Mouse (Mus musculus): ENCODE data around the gene Tap1. TPM values are rescaled to one million over a fixed set of nuclear protein-coding genes. Genes with fewer than 3 reads are reported as not detected.

Tap1 gene
- total RNA-seq, 2 experiments from 2014 or later, result 1.7 to 2.6 TPM

DNA sequence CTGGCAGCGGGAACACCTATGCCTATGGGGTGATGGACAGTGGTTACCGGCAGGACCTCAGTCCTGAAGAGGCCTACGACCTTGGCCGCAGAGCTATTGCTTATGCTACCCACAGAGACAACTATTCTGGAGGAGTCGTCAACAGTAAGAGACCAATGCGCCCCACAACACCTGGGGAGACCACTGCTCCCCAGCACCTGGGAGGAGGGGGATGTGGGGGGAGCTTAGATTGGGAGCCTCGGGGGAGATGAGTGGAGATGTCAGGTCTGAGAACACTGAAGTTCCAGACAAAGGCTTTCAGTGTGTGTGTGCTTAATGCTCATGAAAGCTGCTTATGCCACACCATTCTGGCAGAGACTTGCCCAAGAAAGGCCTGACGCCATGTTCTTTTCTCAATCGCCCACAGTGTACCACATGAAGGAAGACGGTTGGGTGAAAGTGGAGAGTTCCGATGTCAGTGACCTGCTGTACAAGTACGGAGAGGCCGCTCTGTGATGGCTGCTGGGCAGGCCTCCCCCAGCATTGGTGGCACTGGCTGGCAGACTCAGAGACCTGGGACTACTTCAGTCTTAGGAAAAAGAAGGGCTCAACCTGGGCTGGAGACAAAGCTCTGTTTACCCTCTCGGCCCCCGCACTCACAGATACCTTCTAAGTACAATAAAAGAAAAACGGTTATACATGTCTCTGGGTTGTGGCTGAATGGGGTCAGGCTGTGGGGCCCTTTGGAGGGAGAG lies 13.6 kb downstream of the Tap1 start:
- intact Hi-C loops (cut with DNase I; ENCODE audit: low total_unique reads), result no loop called here
- DNase-seq, result no peak

DNA sequence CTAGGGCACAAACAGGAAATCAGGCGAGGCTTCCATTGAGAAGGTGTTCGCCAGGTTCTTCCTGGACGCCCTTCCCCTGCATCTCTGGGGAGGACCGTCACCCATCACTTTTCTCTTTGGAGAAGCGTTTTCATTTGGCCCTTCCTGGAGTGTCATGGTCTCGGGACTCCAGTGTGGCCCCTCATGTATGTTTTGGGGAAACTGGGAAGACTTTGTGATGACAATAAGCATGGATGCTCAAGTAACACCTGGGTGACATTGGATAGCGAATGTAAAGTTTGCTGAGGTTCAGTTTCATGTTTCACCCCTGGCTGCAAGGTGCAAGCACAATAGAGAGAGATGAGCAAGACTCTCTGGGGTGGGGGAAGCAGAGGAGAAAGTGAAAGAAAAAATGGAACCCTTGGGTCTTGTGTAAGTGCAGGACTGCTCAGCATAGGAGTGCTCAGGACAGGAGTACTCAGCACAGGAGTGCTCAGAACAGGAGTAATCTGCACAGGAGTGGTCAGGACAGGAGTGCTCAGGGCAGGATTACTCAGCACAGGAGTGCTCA lies 14.2 kb downstream of the Tap1 start:
- intact Hi-C loops (cut with DNase I; ENCODE audit: low total_unique reads), result no loop called here
- no peak for DNase-seq

DNA sequence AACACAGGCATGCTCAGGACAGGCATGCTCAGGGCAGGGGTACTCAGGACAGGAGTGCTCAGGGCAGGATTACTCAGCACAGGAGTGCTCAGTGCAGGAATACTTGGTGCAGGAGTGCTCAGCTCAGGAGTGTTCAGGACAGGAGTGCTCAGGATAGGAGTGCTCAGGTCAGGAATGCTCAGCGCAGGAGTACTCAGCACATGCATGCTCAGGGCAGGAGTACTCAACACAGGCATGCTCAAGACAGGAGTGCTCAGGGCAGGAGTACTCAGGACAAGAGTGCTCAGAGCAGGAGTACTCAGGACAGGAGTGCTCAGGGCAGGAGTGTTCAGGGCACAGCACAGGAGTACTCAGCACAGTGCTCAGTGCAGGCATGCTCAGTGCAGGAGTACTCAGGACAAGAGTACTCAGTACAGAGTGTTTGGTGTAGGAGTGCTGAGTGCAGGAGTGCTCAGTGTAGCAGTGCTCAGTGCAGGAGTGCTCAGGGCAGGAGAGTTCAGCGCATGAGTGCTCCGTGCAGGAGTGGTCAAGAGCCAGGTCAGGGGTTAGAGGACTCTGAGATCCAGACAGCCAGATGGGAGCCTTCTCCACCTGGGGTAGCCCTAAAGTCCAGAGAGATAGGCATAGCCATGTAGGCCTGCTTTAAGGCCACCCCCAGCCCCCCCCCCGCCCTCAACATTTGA lies 15.5 kb downstream of the Tap1 start:
- intact Hi-C loops (cut with DNase I; ENCODE audit: low total_unique reads), result no loop called here
- no peak for DNase-seq

DNA sequence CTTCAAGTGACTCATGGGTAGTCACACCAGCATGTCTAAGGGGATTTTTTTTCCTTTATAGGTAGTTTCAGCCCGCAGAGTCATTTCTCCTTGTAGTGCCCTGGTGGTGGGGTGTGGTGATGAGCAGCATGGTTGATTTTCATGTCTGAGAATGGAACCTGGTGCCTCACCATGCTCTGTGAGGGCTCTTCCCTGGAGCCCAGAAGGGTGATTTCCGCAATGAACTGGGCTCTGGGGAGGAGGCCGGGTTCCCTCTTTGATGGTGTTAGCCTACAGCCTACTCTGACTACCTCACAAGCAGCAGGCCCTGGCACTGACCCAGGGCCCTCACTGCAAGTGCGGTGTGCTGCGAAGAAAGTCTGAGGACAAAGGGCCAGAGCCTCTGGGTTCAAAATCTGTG lies 16.1 kb downstream of the Tap1 start, which contains the start of gene Tap2:
Tap2 (plus strand) TSS at position 84 of the 400 bp plus-strand sequence.
- intact Hi-C loops (cut with DNase I; ENCODE audit: low total_unique reads), result no loop called here
- DNase-seq, result no peak

DNA sequence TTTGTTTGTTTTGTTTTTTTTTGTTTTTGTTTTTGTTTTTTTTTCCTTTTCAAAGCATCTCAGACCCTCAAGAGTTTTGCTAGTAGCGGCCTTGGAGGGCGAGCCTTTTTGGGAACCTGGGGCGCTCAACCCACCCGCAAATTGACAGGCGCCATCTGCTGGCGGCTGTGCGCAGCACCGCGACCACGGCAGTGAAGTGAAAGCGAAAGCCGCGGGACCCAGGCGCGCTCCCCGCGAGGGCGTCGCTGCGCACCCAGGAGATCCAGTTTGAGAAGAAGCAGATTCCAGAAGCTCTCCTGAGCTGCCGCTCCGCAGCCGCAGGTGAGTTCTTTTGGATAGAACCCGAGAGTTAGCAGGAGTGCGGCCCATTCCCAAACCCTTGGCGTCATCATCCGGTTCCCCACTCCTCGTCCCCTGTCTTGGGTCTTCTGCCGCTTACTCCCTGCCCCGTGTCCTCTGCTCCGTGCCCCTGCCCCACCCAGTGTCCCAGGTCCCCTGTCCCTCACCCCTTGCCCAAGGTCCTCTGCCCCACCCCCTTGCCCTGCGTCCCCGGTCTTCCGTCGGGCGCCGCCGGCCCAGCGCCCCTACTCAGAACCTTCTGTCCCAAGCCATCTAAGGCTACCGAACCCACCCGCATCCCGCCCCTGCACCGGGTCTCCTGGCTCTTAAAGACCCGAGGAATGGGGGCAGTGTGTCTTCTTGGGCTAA lies 17.1 kb downstream of the Tap1 start:
- intact Hi-C loops (cut with DNase I; ENCODE audit: low total_unique reads), result no loop called here
- DNase-seq, result peak; percentile 88

DNA sequence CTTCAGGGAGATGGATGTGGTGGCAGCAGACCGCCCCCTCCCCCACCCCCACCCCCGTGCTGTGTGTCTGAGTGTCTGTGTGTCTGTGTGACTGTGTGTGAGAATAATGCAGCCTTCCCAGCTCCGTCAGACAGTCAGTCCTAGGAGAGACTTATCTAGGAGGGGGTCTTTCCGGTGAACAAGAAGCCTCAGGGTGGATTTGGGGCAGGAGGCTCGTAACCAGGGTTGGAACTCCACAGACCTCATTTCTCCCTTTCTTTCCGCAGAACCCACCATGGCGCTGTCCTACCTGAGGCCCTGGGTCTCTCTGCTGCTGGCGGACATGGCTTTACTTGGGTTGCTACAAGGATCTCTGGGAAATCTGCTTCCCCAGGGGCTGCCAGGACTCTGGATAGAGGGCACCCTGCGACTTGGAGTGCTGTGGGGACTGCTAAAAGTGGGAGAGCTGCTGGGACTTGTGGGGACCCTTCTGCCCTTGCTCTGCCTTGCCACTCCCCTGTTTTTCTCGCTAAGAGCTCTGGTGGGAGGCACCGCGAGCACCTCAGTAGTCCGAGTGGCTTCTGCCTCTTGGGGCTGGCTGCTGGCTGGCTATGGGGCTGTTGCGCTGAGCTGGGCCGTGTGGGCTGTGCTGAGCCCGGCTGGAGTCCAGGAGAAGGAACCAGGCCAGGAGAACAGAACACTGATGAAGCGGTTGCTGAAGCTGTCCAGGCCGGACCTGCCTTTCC lies 17.8 kb downstream of the Tap1 start:
- DNase-seq, result peak; percentile 58
- intact Hi-C loops (cut with DNase I; ENCODE audit: low total_unique reads), result no loop called here

DNA sequence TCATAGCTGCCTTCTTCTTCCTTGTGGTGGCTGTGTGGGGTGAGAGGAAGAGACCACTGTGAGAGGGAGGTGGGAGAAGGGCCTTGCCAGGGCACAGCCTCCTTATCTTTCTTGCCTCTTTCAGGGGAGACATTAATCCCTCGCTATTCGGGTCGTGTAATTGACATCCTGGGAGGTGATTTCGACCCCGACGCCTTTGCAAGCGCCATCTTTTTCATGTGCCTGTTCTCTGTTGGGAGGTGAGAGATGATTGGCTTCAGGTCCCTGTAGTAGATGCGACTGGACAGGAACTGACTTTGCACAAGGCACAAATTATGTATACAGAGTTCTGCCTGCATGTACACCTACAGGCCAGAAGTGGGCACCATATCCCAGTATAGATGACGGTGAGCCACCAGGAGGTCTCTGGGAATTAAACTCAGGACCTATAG lies 18.4 kb downstream of the Tap1 start:
- intact Hi-C loops (cut with DNase I; ENCODE audit: low total_unique reads), result no loop called here
- no peak for DNase-seq

DNA sequence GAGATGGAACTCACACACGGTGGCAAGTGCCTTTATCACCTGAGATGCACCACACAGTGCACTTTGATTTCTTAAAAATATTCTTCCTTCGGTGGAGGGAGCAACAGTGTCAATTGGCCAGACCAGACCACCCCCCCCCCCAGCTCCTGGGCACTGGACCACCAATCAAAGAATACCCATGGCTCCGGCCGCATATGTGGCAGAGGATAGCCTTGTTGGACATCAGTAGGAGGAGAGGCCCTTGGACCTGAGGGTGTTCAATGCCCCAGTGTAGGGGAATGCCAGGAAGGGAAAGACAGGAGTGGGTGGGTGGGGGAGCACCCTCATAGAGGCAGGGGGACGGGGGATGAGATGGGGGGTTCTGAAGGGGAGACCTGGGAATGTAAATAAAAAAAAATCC lies 19.4 kb downstream of the Tap1 start:
- intact Hi-C loops (cut with DNase I; ENCODE audit: low total_unique reads), result no loop called here
- no peak for DNase-seq

DNA sequence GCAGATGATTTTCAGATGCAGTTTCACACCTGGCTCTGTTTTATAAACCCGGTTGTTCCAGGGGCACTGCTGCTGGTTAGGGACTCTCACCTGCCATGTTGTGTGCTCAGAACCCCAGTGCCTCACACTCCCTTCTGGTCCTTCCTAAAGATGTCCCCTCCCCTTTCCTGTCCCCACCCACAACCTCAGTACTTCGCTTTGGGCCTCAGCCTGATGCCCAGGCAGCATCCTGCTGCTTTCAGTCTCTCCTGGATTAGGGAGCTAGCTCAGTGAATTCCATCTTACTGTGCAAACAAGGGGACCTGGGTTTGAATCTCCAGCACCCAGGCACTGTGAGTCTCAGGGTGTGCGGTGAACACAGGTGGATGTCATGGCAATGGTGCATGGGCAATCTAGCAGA lies 20.1 kb downstream of the Tap1 start:
- intact Hi-C loops (cut with DNase I; ENCODE audit: low total_unique reads), result no loop called here

DNA sequence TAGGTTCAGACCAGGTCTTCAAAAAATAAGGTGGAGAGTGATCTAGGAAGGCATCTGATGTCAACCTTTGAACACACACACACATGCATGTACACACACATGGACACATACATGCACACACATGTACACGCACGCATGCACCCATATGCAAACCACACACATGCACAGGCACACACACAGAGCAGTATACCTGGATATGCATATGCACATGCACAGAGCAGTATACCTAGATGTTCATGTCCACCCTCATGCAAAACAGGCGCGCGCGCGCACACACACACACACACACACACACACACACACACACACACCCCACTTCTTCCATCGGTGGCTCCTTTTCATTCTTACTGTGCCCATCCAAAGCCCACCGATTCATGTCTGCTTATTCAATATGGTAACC lies 20.5 kb downstream of the Tap1 start:
- intact Hi-C loops (cut with DNase I; ENCODE audit: low total_unique reads), result no loop called here
- no peak for DNase-seq

More for the DNA sequence above, 20.1 kb downstream of the Tap1 start:
- no peak for DNase-seq

DNA sequence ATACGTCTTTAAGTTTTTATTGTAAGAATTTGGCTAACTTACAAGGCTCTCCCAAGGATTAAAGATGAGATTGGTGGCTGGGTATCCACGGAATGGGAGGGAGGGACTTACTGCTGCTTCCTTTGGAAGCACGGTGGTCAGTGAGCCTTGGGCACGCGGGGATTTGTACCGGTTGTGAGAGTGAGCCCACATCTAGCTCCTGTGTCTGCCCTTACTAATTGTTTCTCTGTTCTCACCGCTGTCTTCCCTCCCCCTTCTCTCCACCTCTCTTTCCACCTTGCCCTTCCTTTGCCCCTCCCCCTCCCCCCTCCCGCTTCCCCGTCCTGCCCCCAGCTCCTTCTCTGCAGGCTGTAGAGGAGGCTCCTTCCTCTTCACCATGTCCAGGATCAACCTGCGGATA lies 21.1 kb downstream of the Tap1 start:
- no peak for DNase-seq
- intact Hi-C loops (cut with DNase I; ENCODE audit: low total_unique reads), result no loop called here

DNA sequence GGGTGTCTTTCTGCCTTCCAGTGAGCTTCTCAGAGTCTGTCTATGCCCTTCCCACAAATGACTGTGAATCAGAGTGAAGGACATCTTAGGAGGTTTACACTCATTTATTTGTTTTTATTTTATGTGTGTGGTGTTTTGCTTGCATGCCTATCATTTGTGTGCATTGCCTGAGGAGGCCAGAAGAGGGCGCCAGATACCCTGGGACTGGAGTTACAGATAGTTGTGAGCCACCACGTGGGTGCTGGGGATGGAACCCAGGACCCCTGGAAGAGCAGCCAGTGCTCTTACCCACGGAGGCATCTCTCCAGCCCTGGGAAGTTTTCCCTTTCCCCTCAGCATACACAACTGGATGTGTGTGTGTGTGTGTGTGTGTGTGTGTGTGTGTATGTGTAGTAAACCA lies 22.3 kb downstream of the Tap1 start:
- no peak for DNase-seq
- intact Hi-C loops (cut with DNase I; ENCODE audit: low total_unique reads), result no loop called here

DNA sequence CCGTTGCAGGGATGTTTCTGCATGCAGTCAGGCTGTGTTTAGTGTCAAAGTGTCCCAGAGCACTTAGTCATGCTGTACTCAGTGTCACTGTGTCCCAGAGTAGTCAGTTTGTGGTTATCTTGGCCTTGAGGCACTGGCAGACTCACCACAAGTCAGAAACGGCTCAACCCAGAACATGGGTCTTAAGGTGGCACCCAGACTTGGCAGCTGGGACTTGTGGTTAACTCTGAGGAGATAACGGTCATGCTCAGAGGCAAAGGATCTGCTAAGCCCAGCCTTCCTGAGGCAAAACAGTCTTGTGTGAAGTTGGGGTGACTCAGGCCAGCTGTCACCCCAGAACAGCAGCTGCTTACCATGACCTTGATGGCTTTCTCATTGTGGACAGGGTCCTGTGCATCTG lies 23.2 kb downstream of the Tap1 start:
- intact Hi-C loops (cut with DNase I; ENCODE audit: low total_unique reads), result no loop called here
- no peak for DNase-seq

DNA sequence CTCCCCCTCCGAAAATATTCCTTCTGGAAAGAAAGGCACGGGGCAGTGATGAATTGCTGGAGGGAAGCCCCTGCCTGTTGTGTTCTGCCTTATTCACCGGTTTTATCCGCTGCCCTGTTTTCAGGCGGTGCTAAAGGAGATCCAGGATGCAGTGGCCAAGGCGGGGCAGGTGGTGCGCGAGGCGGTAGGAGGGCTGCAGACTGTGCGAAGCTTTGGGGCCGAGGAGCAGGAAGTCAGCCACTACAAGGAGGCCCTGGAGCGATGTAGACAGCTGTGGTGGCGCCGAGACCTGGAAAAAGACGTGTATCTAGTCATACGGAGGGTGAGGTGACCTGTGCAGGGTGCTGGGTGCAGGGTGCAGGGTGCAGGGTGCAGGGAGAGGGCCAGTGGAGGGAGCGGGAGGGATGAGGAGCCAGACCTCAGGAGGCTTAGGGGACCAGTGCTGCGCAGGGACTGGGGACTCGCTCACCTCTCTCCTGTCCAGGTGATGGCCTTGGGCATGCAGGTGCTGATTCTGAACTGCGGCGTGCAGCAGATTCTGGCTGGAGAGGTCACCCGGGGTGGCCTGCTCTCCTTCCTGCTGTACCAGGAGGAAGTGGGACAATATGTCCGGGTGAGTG lies 24.5 kb downstream of the Tap1 start:
- intact Hi-C loops (cut with DNase I; ENCODE audit: low total_unique reads), result no loop called here

DNA sequence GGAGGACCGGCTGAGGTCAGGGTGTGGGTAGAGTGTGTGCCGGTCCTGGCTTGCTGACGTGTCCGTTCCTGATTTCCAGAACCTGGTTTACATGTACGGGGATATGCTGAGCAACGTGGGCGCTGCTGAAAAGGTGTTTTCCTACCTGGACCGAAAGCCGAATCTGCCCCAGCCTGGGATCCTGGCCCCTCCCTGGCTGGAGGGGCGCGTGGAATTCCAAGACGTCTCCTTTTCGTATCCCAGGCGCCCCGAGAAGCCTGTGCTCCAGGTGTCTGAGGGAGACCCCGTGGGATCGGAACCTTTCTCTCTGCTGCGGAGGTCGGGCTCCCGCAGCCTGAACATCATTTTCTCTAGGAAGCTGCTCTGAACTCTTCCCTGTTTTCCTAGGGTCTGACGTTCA lies 26.6 kb downstream of the Tap1 start:
- intact Hi-C loops (cut with DNase I; ENCODE audit: low total_unique reads), result no loop called here
- no peak for DNase-seq

More for the DNA sequence above, 24.5 kb downstream of the Tap1 start:
- DNase-seq, result no peak

DNA sequence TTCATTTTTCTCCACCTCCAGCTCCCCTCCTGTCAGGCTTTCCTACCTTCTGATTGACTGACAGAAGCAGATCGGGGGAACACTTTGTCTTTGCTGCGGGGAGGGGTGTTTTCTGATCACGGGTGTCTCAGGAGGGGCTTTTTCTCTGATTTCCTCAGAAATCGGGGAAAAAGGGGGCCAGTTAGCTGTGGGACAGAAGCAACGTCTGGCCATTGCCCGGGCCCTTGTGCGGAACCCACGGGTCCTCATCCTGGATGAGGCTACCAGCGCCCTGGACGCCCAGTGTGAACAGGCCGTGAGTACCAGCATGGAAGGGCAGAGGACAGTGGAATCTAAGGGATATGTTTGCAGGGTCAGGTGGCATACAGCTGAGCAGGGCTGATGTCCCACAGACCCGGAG lies 27.8 kb downstream of the Tap1 start:
- intact Hi-C loops (cut with DNase I; ENCODE audit: low total_unique reads), result no loop called here
- DNase-seq, result no peak

DNA sequence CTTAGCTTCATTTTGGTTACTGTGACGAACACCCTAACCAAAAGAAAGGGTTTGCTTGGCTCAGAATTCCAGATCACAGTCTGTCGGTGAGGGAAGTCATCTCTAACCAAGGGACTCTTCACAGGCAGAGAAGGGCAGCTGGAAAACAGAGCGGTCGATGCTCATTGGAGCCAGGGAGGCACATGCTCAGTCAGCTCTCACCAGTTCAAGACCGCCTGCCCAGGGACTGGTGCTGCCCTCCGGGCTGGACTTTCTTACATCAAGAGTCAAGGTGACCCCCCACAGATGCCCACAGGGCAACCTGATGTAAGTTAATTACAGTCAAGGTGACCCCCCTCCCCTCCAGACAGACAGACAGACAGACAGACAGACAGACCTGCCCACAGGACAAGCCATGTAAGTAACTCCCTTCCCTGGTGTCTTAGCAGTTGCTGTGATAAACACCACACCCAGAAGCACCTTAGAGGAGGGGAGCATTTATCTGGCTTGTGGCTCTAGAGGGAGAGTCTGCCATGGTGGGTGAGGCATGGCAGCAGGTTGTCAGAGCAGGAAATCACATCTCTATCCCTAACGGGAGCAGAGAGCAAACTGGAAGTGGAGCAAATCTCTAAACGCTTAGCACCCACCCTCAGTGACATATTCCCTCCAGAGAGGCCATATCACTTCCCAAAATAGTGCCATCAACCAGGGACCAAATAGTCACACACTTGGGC lies 30.0 kb downstream of the Tap1 start:
- DNase-seq, result no peak
- intact Hi-C loops (cut with DNase I; ENCODE audit: low total_unique reads), result no loop called here

DNA sequence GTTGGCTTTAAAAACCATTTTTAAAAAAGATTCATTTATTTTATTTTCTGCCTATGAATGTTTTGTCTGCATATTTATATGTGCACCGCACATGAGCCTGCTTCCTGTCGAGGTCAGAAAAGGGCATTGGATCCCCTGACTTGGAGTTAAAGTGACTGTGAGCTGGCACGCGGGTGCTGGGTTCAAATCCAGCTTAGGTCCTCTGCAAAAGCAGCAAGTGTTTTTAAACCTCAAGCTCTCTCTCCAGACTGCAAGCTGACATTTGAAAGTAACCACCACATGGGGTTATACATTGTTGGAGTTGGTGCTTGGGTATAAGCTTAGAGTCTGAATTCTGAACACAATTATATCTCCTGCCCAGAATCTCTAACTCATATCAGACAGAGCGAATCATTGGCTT lies 30.6 kb downstream of the Tap1 start:
- intact Hi-C loops (cut with DNase I; ENCODE audit: low total_unique reads), result no loop called here
- no peak for DNase-seq

DNA sequence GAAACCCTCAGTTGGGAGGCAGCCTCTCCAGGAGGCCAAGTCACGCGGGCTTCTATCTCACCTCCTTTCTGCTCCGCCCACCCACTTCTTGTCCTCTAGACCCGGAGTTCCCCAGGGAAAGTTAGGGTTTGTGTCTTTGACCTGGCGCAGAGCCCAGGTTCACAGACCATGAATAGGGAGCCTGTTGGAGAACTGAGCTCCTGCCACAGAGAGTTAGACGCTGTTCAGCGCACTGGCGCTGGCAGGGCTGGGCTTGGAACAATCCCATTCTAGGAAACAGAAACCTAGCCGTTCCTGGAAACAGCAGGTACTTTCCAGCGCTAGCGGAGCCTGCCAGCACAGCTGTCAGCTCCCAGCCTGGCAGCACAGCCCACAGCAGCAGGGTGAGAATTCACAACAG lies 31.3 kb downstream of the Tap1 start:
- intact Hi-C loops (cut with DNase I; ENCODE audit: low total_unique reads), result no loop called here
- peak; percentile 72 for DNase-seq

Measured in gastrocnemius, postnatal 14 days (tissue).